Mouse (Mus musculus): ENCODE measurements around the gene Tcp10a. TPM values are rescaled to one million over a fixed set of nuclear protein-coding genes. Genes with fewer than 3 reads are reported as not detected.
"Not testable (repeated sequence)": the region's sequence is repeated elsewhere in the genome, so short reads cannot be mapped to it uniquely, and the experiment has no call there.

Tcp10a gene
- polyA plus RNA-seq, 1 experiment from 2014 or later, result not detected

DNA sequence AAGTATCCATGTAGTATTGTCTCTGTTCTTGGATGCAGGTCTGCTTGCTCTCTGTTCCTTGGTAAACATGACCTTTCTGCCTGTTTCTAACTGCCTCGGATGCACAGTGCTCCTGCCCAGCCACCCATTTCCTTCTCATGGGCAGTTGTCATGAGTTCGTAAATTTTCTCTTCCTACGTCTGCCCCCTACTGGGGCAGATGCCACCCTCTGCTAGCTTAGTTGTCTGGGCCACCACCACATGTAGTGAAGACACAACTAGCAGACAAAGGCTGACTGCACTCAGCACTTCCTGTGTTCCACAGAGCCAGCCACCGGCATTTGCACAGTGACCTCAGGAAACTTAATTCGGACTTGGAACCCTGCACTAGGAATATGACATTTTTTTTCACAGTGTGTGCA, 8.3 kb downstream of the Tcp10a start:
- H3K27ac ChIP-seq; H3K27me3 ChIP-seq; H3K4me1 ChIP-seq; H3K4me2 ChIP-seq (replicated peaks); H3K9me3 ChIP-seq; H3K36me3 ChIP-seq; ATAC-seq (ENCODE audit: insufficient number of reproducible peaks, insufficient read depth, low FRiP score, low TSS enrichment); H3K4me3 ChIP-seq; H3K9ac ChIP-seq: not testable (repeated sequence)
- WGBS, result 84% methylated on average over 3 of the region's 5 CpGs

DNA sequence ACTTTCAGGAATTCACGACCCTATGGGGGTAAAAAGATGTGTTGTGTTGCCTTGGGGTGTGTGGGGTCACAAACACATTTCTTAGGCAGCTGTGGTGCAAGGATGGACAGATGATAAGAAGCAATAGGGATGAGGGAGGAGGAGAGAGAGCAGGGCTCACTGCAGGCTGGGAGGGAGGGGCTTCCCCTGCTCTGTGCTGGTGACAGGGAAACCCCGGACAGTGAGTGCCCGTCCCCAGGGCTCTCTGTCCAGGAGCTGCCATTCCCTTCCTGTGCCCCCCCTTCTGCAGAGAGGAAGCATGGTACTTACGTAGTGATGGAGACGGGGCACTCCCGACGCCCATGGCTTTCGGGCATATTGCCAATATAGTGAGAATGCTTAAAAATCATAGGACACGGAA, 12.9 kb downstream of the Tcp10a start:
- not testable (repeated sequence) for H3K27ac ChIP-seq; H3K9ac ChIP-seq; H3K9me3 ChIP-seq; H3K4me3 ChIP-seq; H3K27me3 ChIP-seq; H3K4me2 ChIP-seq (replicated peaks); H3K36me3 ChIP-seq; H3K4me1 ChIP-seq
- 67% methylated on average over 9 of the region's 9 CpGs for WGBS
- ATAC-seq (ENCODE audit: insufficient number of reproducible peaks, insufficient read depth, low FRiP score, low TSS enrichment), result 0 out of 2 replicates have a peak, but pooled peaks have one; percentile 22

DNA sequence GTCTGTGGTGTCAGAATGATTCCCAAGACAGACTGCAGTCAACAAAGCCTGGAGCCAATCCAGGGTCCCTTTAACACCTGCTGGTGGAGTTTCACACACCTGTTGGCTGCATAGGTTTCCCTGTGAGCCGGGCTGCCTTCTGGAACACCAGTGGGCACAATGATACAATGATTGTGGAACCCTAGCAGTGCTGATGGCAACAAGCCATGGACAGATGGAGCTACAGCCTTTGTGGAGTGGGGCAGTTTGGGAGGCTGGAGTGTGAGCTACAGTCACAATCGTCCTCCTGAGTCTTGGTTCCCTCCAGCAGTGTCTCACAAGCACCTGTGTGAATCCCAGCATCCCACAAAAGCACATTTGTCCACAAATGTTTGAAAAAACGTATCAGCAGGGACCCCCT, 24.3 kb downstream of the Tcp10a start:
- not testable (repeated sequence) for H3K27me3 ChIP-seq; ATAC-seq (ENCODE audit: insufficient number of reproducible peaks, insufficient read depth, low FRiP score, low TSS enrichment); H3K27ac ChIP-seq; H3K9ac ChIP-seq; H3K4me2 ChIP-seq (replicated peaks); H3K9me3 ChIP-seq; H3K36me3 ChIP-seq; H3K4me3 ChIP-seq; H3K4me1 ChIP-seq
- WGBS, result 85% methylated on average over 2 of the region's 3 CpGs

DNA sequence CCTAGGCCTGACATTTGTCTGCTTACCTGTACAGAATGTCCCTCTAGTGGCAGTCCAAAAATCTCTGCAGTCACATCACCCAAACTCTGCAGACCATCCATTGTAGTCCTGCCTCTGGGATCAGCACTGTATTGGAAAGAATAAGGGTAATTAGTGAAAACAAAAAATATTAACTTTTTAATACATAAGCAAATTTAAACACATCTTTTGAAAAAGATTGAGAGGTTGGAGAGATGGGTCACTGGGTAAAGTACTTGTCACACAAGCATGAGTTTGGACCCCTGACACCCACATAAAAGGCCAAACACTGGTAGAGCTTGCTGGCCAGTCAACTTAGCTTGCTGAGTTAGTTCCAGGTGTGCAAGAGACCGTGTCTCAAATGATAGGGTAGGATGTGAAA, 28.1 kb downstream of the Tcp10a start, which contains the start of gene Ttll2:
Gene Ttll2, minus strand, starts transcription at position 101 of the 400 bp plus-strand sequence.
- WGBS, result 80% methylated on average over 1 of the region's 1 CpGs
- H3K27ac ChIP-seq; H3K4me1 ChIP-seq; H3K9me3 ChIP-seq; H3K27me3 ChIP-seq; H3K4me3 ChIP-seq; H3K36me3 ChIP-seq; ATAC-seq (ENCODE audit: insufficient number of reproducible peaks, insufficient read depth, low FRiP score, low TSS enrichment); H3K9ac ChIP-seq; H3K4me2 ChIP-seq (replicated peaks): not testable (repeated sequence)

DNA sequence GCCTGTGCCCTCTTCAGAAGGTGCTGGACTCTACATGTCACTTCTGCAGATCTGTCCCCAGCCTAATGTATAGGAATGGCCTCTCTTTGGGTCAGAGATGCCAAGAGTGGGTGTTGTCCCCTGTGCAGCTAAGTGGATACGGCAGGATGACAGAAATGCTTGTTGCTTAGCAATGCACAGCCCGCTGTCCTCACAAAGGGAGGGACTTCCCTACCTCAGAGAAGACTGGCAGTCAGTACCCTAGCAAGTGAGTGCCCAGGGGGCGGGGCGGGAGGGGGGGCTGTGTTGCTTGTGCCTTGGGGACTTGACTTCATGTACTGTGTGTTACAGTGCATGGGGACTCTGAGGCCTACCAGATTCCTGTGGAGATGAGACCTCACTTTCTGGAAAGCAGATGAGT, 35.4 kb downstream of the Tcp10a start:
- ATAC-seq (ENCODE audit: insufficient number of reproducible peaks, insufficient read depth, low FRiP score, low TSS enrichment), result not testable (repeated sequence)

DNA sequence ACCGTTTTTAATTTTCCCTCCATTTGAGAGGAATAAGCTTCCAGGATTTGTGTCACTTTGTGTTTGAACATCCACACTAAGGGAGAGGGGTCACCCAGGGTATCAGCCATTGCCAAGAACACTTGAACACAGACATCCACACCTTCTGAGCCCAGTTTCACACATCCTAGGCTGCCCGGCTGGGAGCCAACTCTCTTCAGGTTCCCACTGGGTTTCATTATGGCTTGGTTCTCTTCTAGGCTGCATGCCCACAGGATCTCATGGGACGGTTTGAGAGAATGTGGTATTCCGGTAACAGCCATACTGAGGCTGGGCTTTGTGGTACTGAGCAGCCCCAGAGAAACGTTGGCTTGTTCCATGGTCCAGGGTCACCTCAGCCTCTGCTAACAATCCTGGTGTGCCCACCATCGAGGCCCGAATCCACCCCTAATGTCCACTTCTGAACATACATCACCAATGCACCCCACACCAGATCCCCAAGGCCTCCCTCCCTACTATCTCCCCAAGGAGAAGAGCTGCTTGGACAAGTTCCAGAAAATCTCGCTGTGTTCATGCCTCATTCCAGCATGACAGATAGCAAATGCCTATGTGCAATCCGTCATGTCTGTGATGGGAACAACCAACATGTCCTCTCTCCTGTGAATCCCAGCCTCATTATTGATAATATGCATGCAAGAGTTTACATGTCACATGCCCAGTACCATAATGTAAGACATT, 36.5 kb downstream of the Tcp10a start:
- ATAC-seq (ENCODE audit: insufficient number of reproducible peaks, insufficient read depth, low FRiP score, low TSS enrichment); H3K27ac ChIP-seq; H3K9ac ChIP-seq; H3K4me3 ChIP-seq; H3K9me3 ChIP-seq; H3K27me3 ChIP-seq; H3K36me3 ChIP-seq; H3K4me1 ChIP-seq; H3K4me2 ChIP-seq (replicated peaks): not testable (repeated sequence)
- 88% methylated on average over 9 of the region's 9 CpGs for WGBS

More for the DNA sequence above, 35.4 kb downstream of the Tcp10a start:
- not testable (repeated sequence) for H3K27me3 ChIP-seq; H3K9ac ChIP-seq; H3K27ac ChIP-seq; H3K4me3 ChIP-seq; H3K4me1 ChIP-seq; H3K36me3 ChIP-seq; H3K9me3 ChIP-seq; H3K4me2 ChIP-seq (replicated peaks)
- WGBS, result 77% methylated on average over 4 of the region's 4 CpGs

DNA sequence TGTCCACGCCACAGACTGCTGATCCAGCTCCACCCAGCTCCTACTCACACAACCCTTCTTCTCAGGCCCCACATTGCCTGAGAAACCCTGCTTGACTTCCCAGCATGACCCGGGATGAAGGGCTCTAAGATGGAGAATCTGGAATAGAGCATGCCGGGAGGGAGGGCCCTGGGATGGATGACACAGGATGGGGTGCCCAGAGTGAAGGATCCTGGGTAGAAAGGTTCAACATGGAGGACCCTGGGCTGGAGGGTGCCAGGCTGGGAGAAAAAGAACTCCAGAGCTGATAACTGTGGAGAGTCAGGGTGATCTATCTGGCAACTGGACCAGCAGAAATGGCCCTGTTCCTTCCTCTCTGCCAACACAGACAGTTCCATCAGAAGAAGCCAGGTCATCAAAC, 41.2 kb downstream of the Tcp10a start:
- H3K4me1 ChIP-seq; H3K27ac ChIP-seq; H3K4me3 ChIP-seq; H3K4me2 ChIP-seq (replicated peaks); H3K9ac ChIP-seq; H3K27me3 ChIP-seq; H3K9me3 ChIP-seq; H3K36me3 ChIP-seq: not testable (repeated sequence)
- ATAC-seq (ENCODE audit: insufficient number of reproducible peaks, insufficient read depth, low FRiP score, low TSS enrichment), result peak; percentile 56; the same call in 1 of the 2 replicates
- 75% methylated on average over 1 of the region's 3 CpGs for WGBS

DNA sequence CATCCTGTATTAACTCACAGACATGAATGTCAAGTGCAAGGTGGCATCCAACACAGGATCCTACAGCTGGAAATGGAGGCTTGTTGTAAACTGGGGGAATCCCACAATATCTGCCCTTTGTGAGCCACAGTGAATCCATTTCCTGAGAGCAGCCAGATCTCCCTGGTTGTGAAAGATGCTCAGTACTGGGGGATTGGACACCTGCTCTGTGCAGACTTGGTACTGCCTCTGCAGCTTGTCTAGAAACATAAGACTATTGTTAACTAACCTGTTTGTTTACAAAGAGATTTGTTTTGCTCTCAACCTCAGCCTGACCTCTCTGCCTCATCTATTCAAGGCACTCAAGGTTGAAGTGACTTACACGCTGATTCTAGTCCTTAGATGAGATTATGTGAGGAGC, 41.8 kb downstream of the Tcp10a start:
- WGBS, result no CpG with 5 or more reads among the region's 1 CpGs
- H3K36me3 ChIP-seq; H3K9me3 ChIP-seq; H3K27me3 ChIP-seq; H3K9ac ChIP-seq; ATAC-seq (ENCODE audit: insufficient number of reproducible peaks, insufficient read depth, low FRiP score, low TSS enrichment); H3K4me2 ChIP-seq (replicated peaks); H3K4me3 ChIP-seq; H3K27ac ChIP-seq; H3K4me1 ChIP-seq: not testable (repeated sequence)

DNA sequence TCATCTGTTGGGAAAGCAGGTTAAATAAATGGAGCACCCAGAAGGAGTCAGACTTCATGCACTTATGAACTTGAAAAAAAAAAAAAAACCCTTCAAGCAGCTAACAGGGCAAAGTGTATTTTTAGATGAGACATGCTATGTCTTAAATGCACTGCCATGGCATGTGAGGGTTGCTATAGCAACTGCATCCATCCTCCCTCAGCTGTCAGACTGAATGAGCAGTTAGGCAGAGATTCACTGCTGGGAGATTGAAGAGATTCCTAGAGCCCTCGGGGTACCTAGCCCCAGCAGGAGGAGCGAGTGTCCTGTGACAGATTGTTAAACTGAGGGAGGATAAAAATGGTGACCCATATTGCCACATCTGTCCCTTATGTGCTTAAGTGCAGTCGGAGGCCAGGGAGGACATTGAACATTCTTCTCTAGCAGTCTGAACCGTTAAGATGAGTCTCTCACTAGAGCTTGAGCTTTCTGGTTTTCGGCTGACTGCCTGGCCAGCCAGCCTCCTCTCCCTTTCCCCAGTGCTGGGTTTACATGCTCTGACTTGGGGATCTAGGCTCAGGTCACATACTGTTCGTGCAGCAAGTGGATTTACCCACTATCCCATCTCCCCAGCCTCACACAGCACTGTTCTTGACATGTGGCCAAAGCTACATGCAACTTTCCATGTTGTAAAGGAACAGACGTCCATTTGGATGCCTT, 42.4 kb downstream of the Tcp10a start:
- H3K27ac ChIP-seq; ATAC-seq (ENCODE audit: insufficient number of reproducible peaks, insufficient read depth, low FRiP score, low TSS enrichment); H3K4me1 ChIP-seq; H3K36me3 ChIP-seq; H3K27me3 ChIP-seq; H3K4me3 ChIP-seq; H3K4me2 ChIP-seq (replicated peaks); H3K9ac ChIP-seq; H3K9me3 ChIP-seq: not testable (repeated sequence)
- 57% methylated on average over 5 of the region's 7 CpGs for WGBS

DNA sequence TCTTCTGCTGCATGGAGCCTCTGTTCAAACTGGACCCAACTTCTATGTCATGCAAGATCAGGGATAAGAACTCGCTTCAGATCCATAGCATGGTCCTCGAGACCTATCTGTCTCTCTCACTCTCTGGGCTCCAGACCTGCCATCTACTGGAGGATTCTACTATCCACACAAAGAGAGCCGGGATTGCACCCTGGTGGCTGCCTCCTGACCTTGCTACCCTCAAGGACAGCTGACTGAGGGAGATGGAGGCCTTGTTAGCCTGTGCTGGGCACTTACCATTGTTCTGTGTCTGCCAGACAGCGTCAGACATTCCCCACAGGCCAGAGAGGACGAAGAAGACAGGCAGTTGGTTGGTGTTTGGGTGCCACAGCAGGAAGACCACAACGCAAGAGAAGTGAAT, 45.0 kb downstream of the Tcp10a start:
- H3K27ac ChIP-seq, result not testable (repeated sequence)

DNA sequence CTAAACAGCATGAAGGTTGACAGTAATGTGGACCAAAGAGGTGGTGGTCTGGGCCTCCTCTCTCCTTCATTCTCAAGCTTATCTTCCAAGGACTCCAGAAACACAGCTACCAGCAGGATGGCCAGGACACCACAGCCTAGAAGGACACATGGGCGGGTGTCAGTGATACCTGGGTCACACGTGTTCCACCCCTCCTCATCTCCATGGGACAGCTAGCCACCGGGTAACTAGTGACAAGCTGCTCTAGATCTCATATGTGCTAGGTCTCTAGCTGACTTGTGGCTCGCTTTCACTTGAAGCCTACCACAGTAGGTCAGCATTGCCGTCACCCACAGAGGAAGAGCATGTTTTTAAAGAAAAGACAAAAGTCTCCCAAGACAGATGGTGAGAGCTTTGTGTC, 47.4 kb downstream of the Tcp10a start, which contains the start of gene Gm49630:
Gene Gm49630, minus strand, starts transcription at position 101 of the 400 bp plus-strand sequence.
- H3K36me3 ChIP-seq; ATAC-seq (ENCODE audit: insufficient number of reproducible peaks, insufficient read depth, low FRiP score, low TSS enrichment); H3K4me2 ChIP-seq (replicated peaks); H3K4me1 ChIP-seq; H3K4me3 ChIP-seq; H3K9me3 ChIP-seq; H3K27ac ChIP-seq; H3K27me3 ChIP-seq; H3K9ac ChIP-seq: not testable (repeated sequence)
- 68% methylated on average over 2 of the region's 5 CpGs for WGBS

More for the DNA sequence above, 45.0 kb downstream of the Tcp10a start:
- 62% methylated on average over 6 of the region's 6 CpGs for WGBS
- H3K36me3 ChIP-seq; H3K4me1 ChIP-seq; H3K4me3 ChIP-seq; ATAC-seq (ENCODE audit: insufficient number of reproducible peaks, insufficient read depth, low FRiP score, low TSS enrichment); H3K27me3 ChIP-seq; H3K9ac ChIP-seq; H3K9me3 ChIP-seq; H3K4me2 ChIP-seq (replicated peaks): not testable (repeated sequence)

DNA sequence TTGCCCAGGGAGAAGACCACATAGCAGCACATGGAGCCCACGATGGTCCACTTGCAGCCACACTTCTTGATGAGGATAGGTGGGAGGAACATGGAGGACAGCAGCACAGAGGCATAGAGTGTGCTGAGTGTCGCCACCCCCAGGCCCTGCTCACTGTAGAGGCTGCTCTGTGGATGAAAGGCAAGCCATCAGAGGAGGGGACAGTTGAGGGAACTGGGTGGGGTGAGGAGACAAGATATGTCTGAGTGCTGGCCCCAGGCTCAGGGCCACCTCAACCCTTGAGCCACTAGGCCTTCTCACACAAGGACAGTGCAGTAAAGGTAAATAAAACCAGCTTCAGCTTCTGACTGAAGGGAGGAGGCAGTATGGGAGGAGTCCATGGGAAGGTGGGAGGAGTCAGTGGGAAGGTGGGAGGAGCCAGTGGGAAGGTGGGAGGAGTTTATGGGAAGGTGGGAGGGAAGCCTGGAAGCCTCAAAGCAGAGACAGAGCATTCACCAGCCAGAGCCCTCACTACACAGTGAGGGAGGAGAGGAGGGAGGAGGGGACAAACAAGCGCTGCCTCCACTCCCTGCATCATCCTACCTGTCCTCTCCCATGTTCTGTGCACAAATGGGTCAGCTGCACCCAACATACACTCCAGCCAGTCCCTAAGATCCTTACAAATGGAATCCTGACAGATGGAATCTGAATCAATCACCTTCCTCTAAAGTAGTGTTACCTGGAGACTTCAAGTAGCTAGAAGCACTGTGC, 52.7 kb downstream of the Tcp10a start:
- WGBS, result 91% methylated on average over 1 of the region's 3 CpGs
- H3K27ac ChIP-seq; H3K4me3 ChIP-seq; H3K4me1 ChIP-seq; H3K27me3 ChIP-seq; H3K9me3 ChIP-seq; ATAC-seq (ENCODE audit: insufficient number of reproducible peaks, insufficient read depth, low FRiP score, low TSS enrichment); H3K36me3 ChIP-seq; H3K4me2 ChIP-seq (replicated peaks); H3K9ac ChIP-seq: not testable (repeated sequence)
